Mouse (Mus musculus) liver, adult 2 months (tissue): Measurements from ENCODE around the gene Ciao2a. TPM values are rescaled to one million over a fixed set of nuclear protein-coding genes. Genes with fewer than 3 reads are reported as not detected.

Experiments used
- DNase-seq: peaks from one replicate; pipeline ENCODE4 v3.0.0-alpha.2; 2011; ENCODE audit warnings: low read depth, low spot score; ENCODE audit errors: extremely low read depth
- H3K27ac ChIP-seq: fragments of 200-500 bp; replicated peaks from 2 replicates; pipeline ENCODE4 v1.5.1; 2012; ENCODE audit warnings: low read depth, mild to moderate bottlenecking, control low read depth, inconsistent platforms, low read length; ENCODE audit not compliant: insufficient read depth
- H3K27me3 ChIP-seq: fragments of 200-500 bp; 2 replicates; pipeline ENCODE4 v1.6.1; 2012; ENCODE audit warnings: mild to moderate bottlenecking, moderate library complexity, low read length, inconsistent platforms; ENCODE audit not compliant: control insufficient read depth, insufficient read depth
- H3K36me3 ChIP-seq: fragments of 200-500 bp; 2 replicates; pipeline ENCODE4 v1.6.1; 2012; ENCODE audit warnings: low read length, inconsistent platforms; ENCODE audit not compliant: control insufficient read depth, insufficient read depth
- H3K4me1 ChIP-seq: fragments of 200-500 bp; 2 replicates; pipeline ENCODE4 v1.6.1; 2011; ENCODE audit warnings: low read length; ENCODE audit not compliant: control insufficient read depth, insufficient read depth
- H3K4me3 ChIP-seq: fragments of 200-500 bp; 2 replicates; pipeline ENCODE4 v1.5.1; 2011; ENCODE audit warnings: low read depth, mild to moderate bottlenecking, control low read depth, low read length, moderate library complexity; ENCODE audit not compliant: insufficient read depth
- H3K79me2 ChIP-seq: fragments of 200-500 bp; 2 replicates; pipeline ENCODE4 v1.6.1; 2012; ENCODE audit warnings: inconsistent platforms, mild to moderate bottlenecking, low read length, moderate library complexity; ENCODE audit not compliant: control insufficient read depth, insufficient read depth
- H3K9ac ChIP-seq: fragments of 200-500 bp; 2 replicates; pipeline ENCODE4 v1.6.1; 2012; ENCODE audit warnings: low read depth, mild to moderate bottlenecking, control low read depth, inconsistent platforms, low read length
- CTCF ChIP-seq: fragments of 200-500 bp; IDR thresholded peaks from 2 replicates; pipeline ENCODE4 v1.5.1; 2011; ENCODE audit warnings: low read depth, low read length, control low read depth
- POLR2A ChIP-seq: fragments of 200-500 bp; IDR thresholded peaks from 2 replicates; pipeline ENCODE4 v1.6.1; 2011; ENCODE audit warnings: low read length, control low read depth; ENCODE audit not compliant: insufficient read depth; ENCODE audit errors: extremely low read depth
- WGBS: fragments of 180-500 bp; shearing (Covaris S2); methylation state at CpG from one replicate; pipeline ENCODE4 v1.1.7; 2018; 5-methylcytosine and 5-hydroxymethylcytosine counted together
- polyA plus RNA-seq: library from polyadenylated mRNA; depleted of rRNA; stranded (reverse); fragments of >200 nt; gene quantifications from 2 replicates; pipeline ENCODE4 v1.2.3, GENCODE M21; 2012
- total RNA-seq: library from RNA; depleted of rRNA; stranded (reverse); fragments of >200 nt; gene quantifications from 2 replicates; pipeline ENCODE4 v1.2.3, GENCODE M21; 2014

The Ciao2a gene
- total and polyA plus RNA-seq, 2 experiments: 13.6 to 47.0 TPM

GRCm38 (mm10) chr9:66127884-66128283 is 1.5 kb downstream of the Ciao2a start:
- Histone ChIP-seq H3K27me3 (no peaks in the 10 kb centered on the region), H3K79me2 (no peaks in the 10 kb centered on the region; the same call in 1 of the 2 replicates), H3K36me3 (peaks cover 6% of the 10 kb centered on the region), H3K9ac (no peak overlapping the region), H3K4me1 (peaks cover 5% of the 10 kb centered on the region; the same call in 1 of the 2 replicates), H3K27ac (no peak overlapping the region), H3K4me3 (no peak overlapping the region)
- WGBS: 81% methylated on average over 4 of the region's 4 CpGs
- TF ChIP-seq POLR2A: no peak
- no peak for TF ChIP-seq CTCF
- DNase-seq: no peak

DNA sequence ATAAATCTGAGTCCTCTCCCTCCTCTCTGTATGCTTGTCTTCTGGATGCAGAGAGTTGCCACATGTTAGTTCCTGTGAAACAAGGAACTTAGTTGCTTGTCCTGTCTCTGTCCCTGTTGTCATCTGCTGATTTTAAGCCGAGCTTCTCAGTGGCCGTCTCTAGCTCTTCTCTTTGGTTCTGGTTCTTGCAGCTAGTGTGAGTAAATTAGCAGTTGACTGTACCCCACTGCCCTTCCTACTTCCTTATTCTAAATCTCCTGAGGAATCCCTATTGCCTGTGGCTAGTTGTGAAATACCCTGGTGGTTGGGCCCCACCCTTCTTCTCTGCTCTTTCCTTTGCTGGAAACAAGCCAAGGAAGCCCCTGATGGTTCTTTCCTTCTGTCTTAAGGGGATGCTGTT is 5.1 kb downstream of the Ciao2a start:
- DNase-seq: peak; percentile 32
- H3K4me3 ChIP-seq: no peak overlapping the region
- no peak overlapping the region for H3K9ac ChIP-seq
- WGBS: 96% methylated on average over 2 of the region's 2 CpGs
- peaks cover 29% of the 10 kb centered on the region for H3K36me3 ChIP-seq
- no peaks in the 10 kb centered on the region for H3K4me1 ChIP-seq
- TF ChIP-seq CTCF (no peak), POLR2A (no peak)
- no peaks in the 10 kb centered on the region; the same call in 1 of the 2 replicates for H3K79me2 ChIP-seq
- no peaks in the 10 kb centered on the region for H3K27me3 ChIP-seq
- H3K27ac ChIP-seq: no peak overlapping the region

DNA sequence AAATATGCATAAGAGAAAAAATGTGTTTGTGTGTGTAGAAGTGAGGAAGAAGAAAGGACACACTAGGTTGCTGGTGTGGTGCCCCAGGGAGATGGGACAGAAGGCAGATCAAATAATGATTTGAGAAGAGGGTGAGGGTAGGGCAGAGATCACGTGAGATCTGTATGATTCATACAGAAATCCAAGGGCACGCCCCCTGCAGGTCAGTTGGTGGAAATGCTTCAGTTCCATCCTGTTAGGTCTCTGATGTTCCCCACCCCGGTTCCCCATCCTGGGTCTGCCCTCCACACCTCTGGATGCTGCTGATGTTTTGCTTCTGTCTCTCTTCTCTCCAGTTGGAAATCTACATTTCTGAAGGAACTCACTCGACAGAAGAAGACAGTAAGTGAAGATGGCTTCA is 9.6 kb downstream of the Ciao2a start:
- DNase-seq: no peak
- Histone ChIP-seq H3K9ac (no peak overlapping the region), H3K36me3 (peaks cover 53% of the 10 kb centered on the region), H3K27me3 (no peaks in the 10 kb centered on the region), H3K4me3 (no peak overlapping the region), H3K4me1 (no peaks in the 10 kb centered on the region), H3K79me2 (no peaks in the 10 kb centered on the region), H3K27ac (no peak overlapping the region)
- 54% methylated on average over 4 of the region's 4 CpGs for WGBS
- TF ChIP-seq CTCF (peak; percentile 49; the same call in 1 of the 2 replicates), POLR2A (no peak)

- DNase-seq: no peak
- no peak overlapping the region for H3K4me3 ChIP-seq
- 83% methylated on average over 7 of the region's 7 CpGs for WGBS
- peaks cover 45% of the 10 kb centered on the region for H3K36me3 ChIP-seq
- H3K9ac ChIP-seq: no peak overlapping the region
- H3K4me1 ChIP-seq: no peaks in the 10 kb centered on the region
- no peak overlapping the region for H3K27ac ChIP-seq
- H3K27me3 ChIP-seq: no peaks in the 10 kb centered on the region
- no peaks in the 10 kb centered on the region for H3K79me2 ChIP-seq
- TF ChIP-seq POLR2A: no peak
- TF ChIP-seq CTCF: no peak
These were observed 11.8 kb downstream of the Ciao2a start for GRCm38 (mm10) chr9:66138193-66138592.

DNA sequence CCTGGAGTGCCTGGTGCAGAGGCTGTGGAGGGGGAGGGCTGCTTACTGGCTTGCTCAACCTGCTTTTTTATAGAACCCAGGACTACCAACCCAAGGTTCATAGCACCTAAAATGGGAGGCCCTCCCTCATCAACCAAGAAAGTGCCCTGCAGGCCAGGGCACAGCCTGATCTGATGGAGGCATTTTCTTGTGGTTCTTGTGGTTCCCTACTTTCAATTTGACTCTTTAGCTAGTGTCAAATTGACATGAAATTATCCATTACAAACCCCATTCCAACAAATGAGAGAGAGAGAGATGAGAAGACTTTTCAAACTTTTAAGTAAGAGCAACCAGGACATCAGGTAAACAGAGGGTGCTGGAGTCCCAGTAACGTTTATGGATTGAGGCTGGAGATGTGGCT is 15.9 kb downstream of the Ciao2a start:
- Histone ChIP-seq H3K27me3 (no peaks in the 10 kb centered on the region), H3K27ac (no peak overlapping the region), H3K36me3 (peaks cover 23% of the 10 kb centered on the region; the same call in 1 of the 2 replicates), H3K9ac (no peak overlapping the region), H3K4me1 (peaks cover 8% of the 10 kb centered on the region; the same call in 1 of the 2 replicates), H3K4me3 (no peak overlapping the region), H3K79me2 (no peaks in the 10 kb centered on the region)
- 77% methylated on average over 1 of the region's 1 CpGs for WGBS
- no peak for TF ChIP-seq CTCF
- no peak for TF ChIP-seq POLR2A
- no peak for DNase-seq

- Histone ChIP-seq H3K27me3 (no peaks in the 10 kb centered on the region), H3K36me3 (peaks cover 9% of the 10 kb centered on the region; the same call in 1 of the 2 replicates), H3K4me1 (peaks cover 8% of the 10 kb centered on the region; the same call in 1 of the 2 replicates), H3K79me2 (no peaks in the 10 kb centered on the region), H3K27ac (no peak overlapping the region), H3K4me3 (no peak overlapping the region), H3K9ac (no peak overlapping the region)
- TF ChIP-seq CTCF (peak; percentile 60), POLR2A (no peak)
- DNase-seq: peak; percentile 74
- WGBS: 11% methylated on average over 6 of the region's 6 CpGs
These were observed 17.8 kb downstream of the Ciao2a start for GRCm38 (mm10) chr9:66144248-66144647.
